Mouse (Mus musculus) C2C12 (cell line): ENCODE results near the gene Bean1. TPM values are rescaled to one million over a fixed set of nuclear protein-coding genes. Genes with fewer than 3 reads are reported as not detected.

ENCODE experiments used
- H3K27me3 ChIP-seq: one replicate; pipeline ENCODE4 v1.6.1; 2011; ENCODE audit not compliant: control insufficient read depth, insufficient read depth, insufficient read length
- H3K36me3 ChIP-seq: one replicate; pipeline ENCODE4 v1.6.1; 2011; ENCODE audit not compliant: control insufficient read depth, insufficient read depth
- H3K4me3 ChIP-seq: one replicate; pipeline ENCODE4 v1.5.1; 2011; ENCODE audit warnings: mild to moderate bottlenecking, control low read depth; ENCODE audit not compliant: poor library complexity, insufficient read depth, severe bottlenecking
- H3K79me2 ChIP-seq: one replicate; pipeline ENCODE4 v1.6.1; 2011; ENCODE audit not compliant: control insufficient read depth, insufficient read depth
- H3K79me3 ChIP-seq: one replicate; pipeline ENCODE4 v1.6.1; 2011; ENCODE audit warnings: low read depth, control low read depth
- H3ac ChIP-seq: one replicate; pipeline ENCODE3; 2011; ENCODE audit warnings: low read depth; ENCODE audit not compliant: control insufficient read depth, insufficient read length
- CEBPB ChIP-seq: IDR thresholded peaks from one replicate; pipeline ENCODE4 v1.6.1; 2011; ENCODE audit warnings: low read depth, mild to moderate bottlenecking, control low read depth, moderate library complexity
- CTCF ChIP-seq: IDR thresholded peaks from one replicate; pipeline ENCODE4 v1.5.1; 2011; ENCODE audit not compliant: control insufficient read depth, insufficient read depth, insufficient read length
- FOSL1 ChIP-seq: IDR thresholded peaks from one replicate; pipeline ENCODE4 v1.8.0; 2011; ENCODE audit warnings: mild to moderate bottlenecking, low read length; ENCODE audit not compliant: poor library complexity, insufficient read depth, severe bottlenecking
- MAX ChIP-seq: IDR thresholded peaks from one replicate; pipeline ENCODE4 v1.6.1; 2011; ENCODE audit warnings: mild to moderate bottlenecking, control low read depth
- MYOD1 ChIP-seq: IDR thresholded peaks from one replicate; pipeline ENCODE4 v1.6.1; 2011; ENCODE audit warnings: low read depth; ENCODE audit not compliant: control insufficient read depth, insufficient read length
- MYOG ChIP-seq: IDR thresholded peaks from one replicate; pipeline ENCODE4 v1.6.1; 2011; ENCODE audit not compliant: control insufficient read depth, insufficient read length; ENCODE audit errors: extremely low read depth
- USF1 ChIP-seq: IDR thresholded peaks from one replicate; pipeline ENCODE4 v1.6.1; 2011; ENCODE audit warnings: low read depth, mild to moderate bottlenecking, control low read depth, moderate library complexity
- polyA plus RNA-seq: library from polyadenylated mRNA; unstranded; fragments of >200 nt; fragmentation: generic; extraction: Trizol; gene quantifications from one replicate; pipeline ENCODE4 v1.2.1, GENCODE M21; 2012; ENCODE audit warnings: missing spikeins

Bean1 gene
- polyA plus RNA-seq, 1 experiment = 0.13 TPM

DNA sequence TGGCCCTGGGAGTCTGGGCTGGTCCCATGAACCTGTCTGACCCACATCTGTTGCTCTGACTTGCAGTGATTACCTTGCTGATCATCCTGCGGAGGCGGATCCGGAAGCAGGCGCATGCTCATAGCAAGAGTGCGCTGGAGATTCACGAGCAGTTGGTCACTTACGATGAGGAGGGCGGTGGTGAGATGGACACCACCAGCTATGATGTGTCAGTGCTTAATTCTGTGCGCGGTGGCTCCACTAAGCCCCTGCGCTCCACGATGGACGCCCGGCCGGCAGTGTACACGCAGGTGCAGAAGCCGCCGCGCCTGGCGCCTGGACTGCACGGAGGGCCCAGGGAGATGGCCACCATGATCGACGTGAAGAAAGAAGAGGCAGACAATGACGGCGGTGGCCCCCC is 27.8 kb upstream of the Bean1 start:
- H3K36me3 ChIP-seq = no peaks in the 10 kb centered on the region
- H3K4me3 ChIP-seq = no peak overlapping the region
- no peaks in the 10 kb centered on the region for H3K79me3 ChIP-seq
- no peaks in the 10 kb centered on the region for H3K79me2 ChIP-seq
- no peaks in the 10 kb centered on the region for H3K27me3 ChIP-seq
- TF ChIP-seq CEBPB (no peak), FOSL1 (no peak), MYOG (no peak), MAX (no peak), CTCF (no peak), MYOD1 (no peak), USF1 (no peak)
- H3ac ChIP-seq = no peak overlapping the region

DNA sequence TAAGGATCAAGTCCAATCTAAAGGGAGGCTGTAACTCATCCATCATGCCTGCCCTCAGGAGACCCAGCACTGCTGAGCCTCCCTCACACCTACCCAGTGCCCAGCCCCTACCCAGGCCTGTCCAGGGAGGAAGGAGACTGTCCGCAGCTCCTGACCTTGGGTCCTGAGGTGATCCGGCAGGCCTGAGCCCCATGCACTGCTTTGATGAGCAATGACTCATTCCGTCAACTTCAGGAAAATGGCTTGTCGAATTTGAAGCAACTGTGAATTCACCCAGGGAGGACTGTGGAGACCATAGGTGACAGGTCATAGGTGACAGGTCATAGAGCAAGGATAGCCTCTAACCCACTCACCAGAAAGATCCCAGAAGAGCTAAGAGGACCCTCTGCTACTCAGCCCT is 26.9 kb upstream of the Bean1 start:
- Histone ChIP-seq H3K79me3 (no peaks in the 10 kb centered on the region), H3K79me2 (no peaks in the 10 kb centered on the region), H3K4me3 (no peak overlapping the region), H3ac (no peak overlapping the region), H3K36me3 (no peaks in the 10 kb centered on the region), H3K27me3 (no peaks in the 10 kb centered on the region)
- TF ChIP-seq MAX (no peak), MYOG (no peak), USF1 (no peak), MYOD1 (no peak), CTCF (no peak), CEBPB (no peak)

DNA sequence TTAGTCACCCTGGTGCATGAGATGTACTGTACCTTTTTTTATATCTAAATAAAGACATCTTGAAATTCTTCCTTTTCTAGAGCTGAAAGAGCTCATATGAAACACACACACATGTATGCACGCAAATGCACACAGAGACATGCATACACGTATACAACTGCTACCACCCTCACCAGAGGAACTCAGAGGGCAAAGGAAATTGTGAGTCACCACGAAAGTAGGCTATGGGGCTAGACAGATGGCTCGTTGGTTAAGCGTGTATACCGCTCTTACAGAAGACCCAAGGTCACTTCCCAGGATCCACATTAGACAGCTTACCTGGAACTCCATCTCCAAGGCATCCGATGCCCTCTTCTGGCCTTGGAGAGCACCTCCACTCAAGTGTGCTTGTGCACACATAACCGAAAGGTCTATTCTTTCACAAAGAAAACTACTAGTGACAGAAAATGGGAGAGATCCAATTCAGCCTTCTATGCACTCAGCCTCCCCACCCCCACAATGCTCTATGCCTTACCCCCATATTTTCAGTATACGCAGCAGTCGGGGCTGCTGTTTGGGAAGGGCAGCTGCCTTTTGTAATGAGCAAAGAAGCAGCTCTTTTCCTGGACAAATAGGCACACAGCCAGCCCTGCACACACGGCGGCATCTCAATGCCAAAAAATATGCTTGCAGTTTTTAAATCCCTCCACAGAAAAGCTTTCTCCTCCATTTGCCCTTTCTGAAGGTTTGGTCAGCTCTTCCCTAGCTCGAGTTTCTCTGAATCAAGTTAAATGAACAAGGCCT is 25.6 kb upstream of the Bean1 start:
- TF ChIP-seq CEBPB (no peak), CTCF (no peak), MAX (no peak), FOSL1 (no peak), USF1 (no peak), MYOG (no peak)
- H3K79me3 ChIP-seq = no peaks in the 10 kb centered on the region
- no peaks in the 10 kb centered on the region for H3K36me3 ChIP-seq
- H3K4me3 ChIP-seq = no peak overlapping the region
- H3K27me3 ChIP-seq = no peaks in the 10 kb centered on the region
- H3K79me2 ChIP-seq = no peaks in the 10 kb centered on the region
- H3ac ChIP-seq = no peak overlapping the region

DNA sequence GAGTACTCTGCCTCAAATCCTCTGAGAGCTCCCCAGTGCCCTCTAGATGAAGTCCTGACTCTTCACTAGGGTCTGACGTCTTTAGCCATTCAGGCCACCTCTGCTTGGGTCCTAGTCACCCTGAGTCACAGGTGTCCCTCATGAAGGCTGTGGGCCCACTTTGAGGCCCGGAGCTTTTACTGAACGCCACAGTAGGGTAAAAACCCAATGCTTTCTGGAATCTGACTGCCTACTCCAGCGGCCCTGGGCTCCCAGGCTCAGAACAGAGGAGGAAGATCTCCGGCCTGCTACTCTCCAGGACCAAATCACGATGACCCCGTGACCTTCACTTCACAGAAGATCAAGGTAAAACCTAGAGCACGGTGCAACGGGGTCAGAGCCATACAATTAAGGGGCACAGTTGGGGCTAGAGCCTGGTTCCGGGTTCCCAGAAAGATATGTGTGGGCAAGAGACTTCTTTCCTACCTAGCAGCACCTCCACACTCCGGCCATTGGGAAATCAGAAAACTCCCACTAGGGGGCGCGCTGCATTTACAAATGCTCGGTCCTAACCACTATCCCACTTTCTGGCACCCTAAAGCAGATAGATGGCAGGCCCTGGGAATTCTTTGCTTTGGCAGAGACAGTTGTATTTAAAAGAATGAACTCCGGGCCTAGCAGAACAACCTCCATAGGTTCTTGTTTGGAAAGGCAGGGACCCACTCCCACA is 24.1 kb upstream of the Bean1 start:
- Histone ChIP-seq H3K79me2 (no peaks in the 10 kb centered on the region), H3K27me3 (no peaks in the 10 kb centered on the region), H3K4me3 (no peak overlapping the region), H3K79me3 (no peaks in the 10 kb centered on the region), H3ac (no peak overlapping the region), H3K36me3 (no peaks in the 10 kb centered on the region)
- no peak for TF ChIP-seq CEBPB

DNA sequence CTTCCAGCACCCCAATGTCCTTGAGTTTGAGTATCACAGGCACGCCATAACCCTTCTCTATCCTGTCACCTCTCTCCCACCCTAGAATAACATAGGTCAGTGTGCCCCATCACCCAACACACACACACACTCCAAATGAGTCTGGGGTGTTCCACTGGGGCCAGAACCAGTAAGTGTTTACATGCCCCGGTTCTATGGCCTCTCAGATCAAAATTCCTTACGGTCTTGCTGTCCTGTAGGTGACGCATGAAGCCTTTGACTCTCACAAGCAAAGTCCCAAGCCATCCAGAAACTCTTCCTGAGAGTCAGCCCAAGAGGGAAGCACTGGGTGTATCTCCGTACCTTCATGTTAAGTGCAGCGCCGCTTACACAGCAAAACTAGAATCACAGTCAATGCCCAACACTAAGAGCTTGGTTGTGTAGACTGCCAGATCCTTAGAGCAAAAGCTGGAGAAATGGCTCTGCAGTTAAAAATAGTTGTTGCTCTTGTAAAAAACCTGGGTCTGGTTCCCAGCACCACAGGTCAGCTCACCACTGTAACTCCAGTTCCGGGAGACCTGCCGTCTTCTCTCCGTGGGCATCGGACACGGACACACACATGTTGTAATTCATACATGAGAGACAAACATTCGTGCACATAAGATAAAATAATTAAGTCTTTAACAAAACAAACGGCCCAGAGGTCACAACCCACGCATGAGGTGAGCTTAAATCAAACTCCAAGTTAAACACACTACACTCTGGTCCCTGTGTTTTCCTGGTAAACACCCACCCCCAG is 23.3 kb upstream of the Bean1 start:
- Histone ChIP-seq H3K36me3 (no peaks in the 10 kb centered on the region), H3K79me3 (no peaks in the 10 kb centered on the region), H3K27me3 (no peaks in the 10 kb centered on the region), H3ac (no peak overlapping the region), H3K4me3 (no peak overlapping the region), H3K79me2 (no peaks in the 10 kb centered on the region)
- TF ChIP-seq MYOD1 (no peak), CTCF (no peak), MYOG (no peak), USF1 (no peak), CEBPB (no peak), FOSL1 (no peak), MAX (no peak)
